Mouse (Mus musculus): ENCODE measurements around the gene Ankrd22.
A peak's percentile ranks its signal among the peaks of the same experiment; 100 is the strongest.
"Not testable (repeated sequence)": the region's sequence is repeated elsewhere in the genome, so short reads cannot be mapped to it uniquely, and the experiment has no call there.

Ankrd22 gene

DNA sequence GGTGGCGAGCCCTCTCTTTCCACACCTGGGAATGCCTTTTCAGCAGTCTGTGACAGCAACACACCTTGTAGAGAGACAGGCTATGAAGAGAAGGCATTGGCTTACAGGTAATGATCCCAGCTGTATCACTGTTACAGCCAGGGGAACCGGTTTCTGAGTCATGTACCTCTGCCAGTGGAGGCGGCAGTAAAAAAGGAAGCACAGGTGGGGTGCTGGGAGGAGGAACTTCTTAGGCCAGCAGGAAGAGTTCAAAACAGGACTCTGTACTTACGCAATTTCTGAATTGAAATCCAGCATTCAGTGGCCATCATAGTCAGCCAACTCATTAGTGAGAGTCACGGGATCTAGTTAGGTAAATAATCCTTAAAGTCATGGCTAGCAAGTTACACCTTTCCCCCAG lies at the start of gene Ankrd22:
TSS of gene Ankrd22 (minus strand) at position 163 of the 400 bp plus-strand sequence.
- no peak for DNase-seq

DNA sequence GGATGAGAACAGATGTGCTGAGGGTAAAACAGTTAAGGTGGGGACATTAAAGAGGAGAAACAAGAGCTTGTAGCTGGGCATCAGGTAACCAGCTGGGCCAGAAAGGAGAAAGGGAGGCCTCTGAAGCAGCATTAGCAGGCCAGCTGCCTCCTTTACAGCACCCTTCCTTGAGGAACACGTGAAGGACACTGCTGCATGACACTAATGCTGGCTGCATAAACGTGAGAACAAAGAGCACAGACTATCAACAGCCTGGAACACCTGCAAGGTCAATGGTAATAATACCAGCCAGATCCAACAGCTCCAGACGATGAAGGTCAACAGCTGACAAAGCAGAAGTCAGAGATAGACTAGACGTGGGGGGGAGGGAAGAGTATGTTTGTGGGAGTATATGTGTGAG lies 48.3 kb upstream of the Ankrd22 start:
- DNase-seq: no peak

DNA sequence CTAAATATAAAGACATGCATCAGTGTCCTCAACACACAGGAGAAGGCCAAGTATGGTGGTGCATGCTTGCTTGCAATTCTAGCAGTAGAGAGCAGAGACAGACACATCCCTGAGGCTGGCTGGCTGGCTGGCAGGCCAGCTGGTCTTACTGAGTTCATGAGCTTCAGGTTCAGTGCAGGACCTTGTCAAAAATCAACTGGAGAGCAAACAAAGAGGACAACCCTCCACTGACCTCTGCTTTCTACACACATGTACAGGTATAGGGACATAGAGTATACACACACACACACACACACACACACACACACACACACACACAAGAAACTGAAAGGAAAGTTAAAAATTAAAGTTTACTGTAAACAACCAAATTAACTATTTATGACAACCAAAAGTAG lies 47.4 kb upstream of the Ankrd22 start:
- DNase-seq: no peak

DNA sequence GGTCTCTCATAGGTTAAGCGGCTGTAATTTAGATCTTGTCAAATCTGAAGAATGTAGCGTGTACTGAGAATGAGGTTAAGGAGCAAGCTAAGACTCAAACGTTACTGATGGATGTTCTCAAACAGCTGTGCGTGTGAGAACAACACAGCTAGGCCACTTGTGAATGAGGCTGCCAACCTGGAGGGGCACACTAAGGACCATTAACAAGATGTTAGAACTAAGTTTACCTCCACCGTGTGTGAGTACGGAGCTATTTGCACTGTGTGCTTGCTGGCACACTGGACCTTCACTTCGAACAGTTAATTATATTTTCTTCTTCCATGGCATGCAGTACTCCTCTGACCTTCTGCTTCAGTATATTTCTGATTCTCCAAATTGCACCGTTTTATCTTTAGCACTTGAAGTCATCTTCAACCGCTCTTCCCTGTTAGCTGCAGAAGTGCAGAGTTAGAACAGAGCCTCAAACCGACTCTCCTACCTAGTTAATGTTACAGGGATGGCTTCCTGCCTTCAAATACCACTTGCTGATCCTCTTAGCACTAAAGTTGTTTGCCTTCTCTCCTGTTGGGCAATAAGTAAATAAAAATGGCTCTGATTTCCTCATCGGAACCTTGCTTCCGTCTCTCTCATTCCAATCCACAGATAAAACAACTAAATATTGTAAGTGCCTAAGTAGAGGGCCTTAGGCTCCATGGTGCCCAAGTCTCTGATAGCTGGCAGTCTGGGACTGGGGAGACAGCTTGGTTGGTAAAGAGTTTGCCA lies 46.8 kb upstream of the Ankrd22 start:
- no peak for DNase-seq

DNA sequence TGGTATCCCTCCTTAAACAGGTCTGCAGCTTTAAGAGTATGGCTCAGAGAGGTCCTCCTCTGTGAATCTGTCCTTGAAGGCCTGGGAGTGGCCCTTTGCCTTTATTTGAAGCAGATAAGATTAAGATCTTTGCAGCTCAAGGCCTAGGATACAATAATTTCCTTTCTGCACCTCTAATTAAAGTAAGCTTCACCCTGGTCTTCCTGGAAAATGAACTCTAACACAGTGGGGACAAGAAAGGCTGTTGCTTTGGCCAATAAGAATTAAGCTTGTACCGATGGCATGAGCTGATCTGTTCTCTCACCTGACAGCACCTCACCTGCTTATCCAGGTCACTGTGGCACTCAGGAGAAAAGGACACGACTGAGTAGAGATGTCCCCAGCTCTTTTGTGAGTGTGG lies 45.0 kb upstream of the Ankrd22 start:
- DNase-seq: no peak

DNA sequence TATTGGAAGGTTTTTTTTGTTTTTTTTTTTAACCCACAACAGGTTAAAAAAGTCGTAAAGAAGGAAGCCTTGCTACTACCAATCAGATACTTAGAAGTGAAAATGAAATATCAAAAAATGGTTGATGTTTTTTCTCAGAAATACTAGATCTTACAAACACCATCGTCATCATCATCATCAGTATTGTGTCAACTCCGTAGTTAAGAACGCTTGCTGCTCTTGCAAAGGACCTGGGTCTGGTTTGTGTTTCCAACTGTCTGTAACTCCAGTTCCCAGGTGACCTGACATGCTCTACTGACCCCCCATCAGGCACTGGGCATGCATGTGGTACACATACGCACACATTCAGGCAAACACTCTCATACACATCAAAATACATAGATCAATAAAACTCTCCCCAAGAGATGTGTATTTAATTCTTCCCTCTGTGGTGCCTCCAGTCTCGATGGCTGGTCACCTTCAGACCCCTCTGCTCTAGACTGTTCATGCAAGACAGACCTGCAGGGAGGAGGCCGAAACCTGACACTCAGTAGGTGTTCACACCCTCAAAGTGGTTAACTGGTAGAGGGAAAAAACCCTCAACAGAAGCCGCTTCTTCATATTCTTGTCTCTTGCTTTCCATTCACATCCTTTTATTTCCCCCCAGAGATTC lies 44.2 kb upstream of the Ankrd22 start:
- no peak for DNase-seq

DNA sequence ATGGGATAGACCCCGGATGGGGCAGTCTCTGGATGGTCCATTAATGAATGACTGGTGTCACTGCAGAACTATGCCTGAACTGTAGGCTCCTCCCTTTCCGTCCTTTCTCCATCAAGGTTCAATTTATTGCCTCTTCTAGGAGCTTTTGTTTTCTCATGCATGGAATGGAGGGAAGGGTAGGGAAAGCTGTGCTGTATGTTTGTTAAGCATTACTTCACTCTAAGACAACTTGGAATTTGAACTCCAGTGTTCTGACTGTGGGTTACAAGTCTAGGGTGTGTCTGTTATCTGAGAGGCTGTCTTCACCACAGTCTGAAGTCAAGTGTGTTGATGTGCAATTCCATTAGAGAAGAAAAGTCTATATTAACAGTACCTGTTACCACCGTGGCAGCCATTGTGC lies 43.2 kb upstream of the Ankrd22 start:
- DNase-seq: no peak

DNA sequence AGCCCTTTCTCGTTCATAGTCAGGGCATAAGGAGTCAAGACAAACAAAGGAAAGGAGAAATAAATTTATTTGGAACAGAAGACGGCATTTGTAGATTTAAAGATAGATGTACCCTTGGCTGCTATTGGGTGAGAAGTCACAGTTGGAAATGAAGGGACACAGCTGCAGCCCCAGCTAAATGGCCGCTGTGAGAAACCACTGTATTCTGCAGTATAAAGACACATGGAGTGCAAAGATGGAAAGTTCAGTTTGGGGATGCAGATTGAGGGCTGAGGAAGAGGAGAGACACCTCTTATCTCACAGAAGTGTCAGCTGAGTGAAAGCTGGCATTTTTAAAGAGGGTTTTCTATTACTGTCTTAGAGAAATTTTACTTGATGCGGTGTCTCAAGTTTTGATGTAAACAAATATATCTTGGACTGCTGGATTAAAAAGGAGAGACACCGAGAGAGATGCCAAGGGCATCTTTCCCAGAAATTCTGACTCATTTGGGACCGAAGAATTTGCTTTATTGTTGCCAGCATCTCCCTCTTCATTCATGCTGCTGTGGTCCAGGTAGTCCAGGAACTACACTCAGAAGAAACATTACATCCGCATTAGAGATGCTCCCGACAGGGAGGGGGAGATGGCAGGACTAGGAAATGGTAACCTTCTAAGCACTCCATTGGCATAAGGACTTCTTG lies 41.0 kb upstream of the Ankrd22 start:
- DNase-seq: no peak

DNA sequence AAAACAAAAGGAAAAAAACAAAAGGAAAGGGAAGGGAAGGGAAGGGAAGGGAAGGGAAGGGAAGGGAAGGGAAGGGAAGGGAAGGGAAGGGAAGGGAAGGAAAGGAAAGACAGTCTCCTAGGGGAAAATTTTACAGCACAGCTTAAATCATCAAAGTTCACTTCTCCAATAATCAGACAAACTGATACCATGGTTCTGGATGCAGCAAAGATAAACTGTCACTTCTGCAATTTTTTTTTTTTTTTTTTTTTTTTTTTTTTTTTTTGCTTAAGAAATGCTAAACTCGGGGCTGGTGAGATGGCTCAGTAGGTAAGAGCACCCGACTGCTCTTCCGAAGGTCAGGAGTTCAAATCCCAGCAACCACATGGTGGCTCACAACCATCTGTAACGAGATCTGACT lies 40.3 kb upstream of the Ankrd22 start:
- not testable (repeated sequence) for DNase-seq

DNA sequence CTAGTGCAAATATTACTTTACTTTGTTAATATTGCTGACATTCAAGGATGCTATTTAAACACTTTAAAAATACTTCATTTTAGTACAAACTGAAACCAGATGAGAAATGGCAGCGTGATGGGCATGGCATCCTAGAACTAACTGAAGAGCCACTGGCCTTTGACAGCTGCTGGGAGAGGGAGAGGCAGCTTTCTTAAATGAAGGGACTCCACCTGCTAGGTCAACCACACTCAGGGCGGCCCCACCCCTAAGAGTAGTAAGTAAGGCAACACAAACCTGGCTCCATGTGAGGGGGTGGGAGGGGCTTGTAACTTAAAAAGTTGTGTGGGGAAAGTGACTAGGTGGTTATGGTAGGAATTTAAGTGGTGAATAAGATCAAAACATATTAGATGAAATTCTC lies 36.8 kb upstream of the Ankrd22 start:
- no peak for DNase-seq

DNA sequence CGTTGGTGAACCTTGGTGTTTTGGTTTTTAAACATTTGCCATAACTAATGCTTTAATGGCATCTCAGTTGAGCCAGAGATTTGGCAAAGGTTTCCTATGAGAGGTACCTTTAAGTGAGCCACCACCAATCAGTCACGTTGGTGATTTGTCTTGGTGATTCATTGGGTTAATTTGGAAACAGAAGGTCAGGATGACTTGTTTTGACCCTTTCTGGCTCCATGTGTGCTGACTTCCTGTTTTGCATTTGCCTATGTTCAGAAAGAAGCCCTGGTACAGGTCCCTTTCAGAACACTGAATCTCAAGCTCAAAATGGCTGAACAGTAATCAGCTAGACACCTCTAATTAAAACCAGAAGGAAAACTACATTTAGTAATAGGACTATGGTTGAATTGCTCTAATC lies 33.6 kb upstream of the Ankrd22 start:
- no peak for DNase-seq

DNA sequence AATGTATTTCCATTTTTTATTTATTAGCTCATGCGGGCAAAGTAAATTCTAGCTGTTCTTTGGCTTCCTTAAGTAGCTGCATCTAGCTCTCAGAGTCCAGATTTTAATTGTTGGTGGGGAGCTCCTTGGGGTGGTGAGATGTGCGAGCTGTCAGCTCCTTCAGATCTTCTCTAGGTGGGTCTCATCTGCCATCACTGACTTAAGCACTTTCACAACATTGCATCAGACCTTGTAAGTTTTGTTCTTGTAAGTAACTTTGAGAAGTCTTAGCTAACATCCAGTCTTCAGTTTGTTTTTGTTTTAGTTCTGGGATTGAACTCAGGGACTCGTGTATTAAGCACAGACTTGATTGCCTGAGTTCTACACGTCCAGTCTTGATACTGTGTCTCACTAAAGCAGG lies 33.0 kb upstream of the Ankrd22 start:
- no peak for DNase-seq

DNA sequence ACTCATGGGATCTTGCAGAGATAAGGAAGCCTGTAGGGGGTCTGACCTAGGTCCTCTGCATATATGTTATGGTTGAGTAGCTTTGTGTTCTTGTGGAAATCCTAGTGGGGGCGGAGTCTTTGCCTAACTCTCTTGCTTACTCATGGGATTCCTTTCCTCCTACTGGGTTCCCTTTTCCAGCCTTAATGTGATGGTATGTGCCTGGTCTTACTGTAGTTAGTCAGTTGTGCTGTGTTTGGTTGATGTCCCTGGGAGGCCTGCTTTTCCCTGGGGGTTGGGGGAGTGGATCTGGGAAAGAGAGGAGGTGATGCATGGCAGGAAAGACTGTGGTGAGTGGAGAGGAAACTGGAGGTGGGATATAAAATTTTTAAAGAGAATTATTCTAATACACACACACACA lies 32.2 kb upstream of the Ankrd22 start:
- no peak for DNase-seq

DNA sequence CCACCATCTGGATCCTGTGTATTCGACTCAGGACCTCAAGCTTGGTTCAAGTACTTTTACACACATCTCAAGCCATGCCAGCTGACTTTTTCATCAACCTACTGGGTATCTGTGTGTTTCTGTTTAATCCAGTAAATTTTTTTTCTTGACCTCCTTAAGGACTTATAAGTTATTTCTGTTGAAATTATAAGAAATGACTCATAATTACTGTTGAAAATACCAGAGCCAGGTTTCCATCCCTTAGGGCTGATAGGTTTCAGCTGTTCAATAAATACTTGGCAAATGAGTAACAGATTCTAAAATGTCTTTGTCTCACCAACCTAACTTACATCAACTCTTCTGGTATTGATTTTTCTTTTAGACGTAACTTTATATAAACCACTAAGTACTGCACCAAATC lies 29.2 kb upstream of the Ankrd22 start:
- DNase-seq: no peak

DNA sequence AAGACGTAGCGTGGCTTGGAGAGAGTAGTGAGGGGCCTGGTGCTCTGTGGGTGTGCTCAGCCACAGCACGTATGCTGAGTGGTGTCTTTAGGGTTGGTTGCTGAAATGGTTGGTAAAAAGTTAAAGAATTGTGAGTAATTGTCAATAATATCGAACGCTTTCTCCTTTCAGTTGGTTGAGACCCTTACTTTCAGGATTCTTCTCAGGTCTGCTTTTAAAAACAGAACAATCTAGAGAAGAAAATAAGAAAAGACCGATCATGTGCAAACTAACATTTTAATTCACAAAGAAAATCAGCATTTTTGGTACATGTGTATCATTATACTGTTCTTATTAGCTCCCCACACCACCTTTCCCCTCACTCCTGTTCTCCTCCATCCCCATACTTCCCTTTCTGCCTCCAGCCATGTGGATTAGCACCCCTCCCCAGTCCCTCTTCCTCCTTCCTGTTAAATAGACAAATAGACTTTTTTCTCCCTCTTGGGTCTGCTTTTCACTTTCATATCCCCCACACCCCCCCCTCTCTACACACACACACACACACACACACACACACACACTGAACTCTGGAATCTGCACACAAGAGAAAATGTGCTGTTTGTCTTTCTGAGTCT lies 28.4 kb upstream of the Ankrd22 start:
- no peak for DNase-seq

DNA sequence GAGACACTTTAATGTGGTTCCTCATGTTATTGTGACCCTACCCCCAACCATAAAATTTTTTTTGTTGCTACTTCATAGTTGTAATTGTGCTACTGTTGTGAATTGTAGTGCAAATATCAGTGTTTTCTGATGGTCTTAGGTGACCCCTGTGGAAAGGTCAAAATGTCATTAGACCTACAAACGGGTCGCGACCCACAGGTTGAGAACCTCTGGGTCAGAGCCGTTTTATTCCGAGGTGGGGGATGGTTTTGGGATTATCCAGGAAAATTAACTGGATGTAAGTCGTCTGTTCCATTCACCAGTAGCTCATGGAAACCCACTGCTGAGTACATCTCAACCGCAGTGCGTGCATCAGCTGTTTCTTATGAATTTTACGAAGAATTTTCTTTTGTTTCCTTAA lies 27.8 kb upstream of the Ankrd22 start:
- DNase-seq: no peak

DNA sequence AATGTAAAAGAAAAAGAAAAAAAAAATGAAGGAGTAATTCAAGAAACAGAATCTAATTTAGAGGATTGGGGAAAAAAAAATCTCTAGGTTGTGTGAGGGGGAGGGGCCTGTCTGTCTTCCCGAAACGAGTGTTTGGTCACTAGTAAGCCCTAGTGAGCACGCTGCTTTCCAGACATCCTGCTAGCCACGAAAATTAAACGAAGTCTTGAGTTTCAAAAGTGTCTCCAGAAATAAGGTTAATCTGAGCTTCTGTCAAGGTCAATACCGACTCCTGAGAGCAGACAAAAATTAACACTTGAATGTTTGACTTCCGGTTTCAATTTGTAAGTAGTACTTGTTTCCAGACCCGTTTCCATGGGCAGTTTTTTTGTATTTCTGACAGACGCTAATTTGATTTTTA lies 27.3 kb upstream of the Ankrd22 start:
- peak; percentile 21 for DNase-seq

DNA sequence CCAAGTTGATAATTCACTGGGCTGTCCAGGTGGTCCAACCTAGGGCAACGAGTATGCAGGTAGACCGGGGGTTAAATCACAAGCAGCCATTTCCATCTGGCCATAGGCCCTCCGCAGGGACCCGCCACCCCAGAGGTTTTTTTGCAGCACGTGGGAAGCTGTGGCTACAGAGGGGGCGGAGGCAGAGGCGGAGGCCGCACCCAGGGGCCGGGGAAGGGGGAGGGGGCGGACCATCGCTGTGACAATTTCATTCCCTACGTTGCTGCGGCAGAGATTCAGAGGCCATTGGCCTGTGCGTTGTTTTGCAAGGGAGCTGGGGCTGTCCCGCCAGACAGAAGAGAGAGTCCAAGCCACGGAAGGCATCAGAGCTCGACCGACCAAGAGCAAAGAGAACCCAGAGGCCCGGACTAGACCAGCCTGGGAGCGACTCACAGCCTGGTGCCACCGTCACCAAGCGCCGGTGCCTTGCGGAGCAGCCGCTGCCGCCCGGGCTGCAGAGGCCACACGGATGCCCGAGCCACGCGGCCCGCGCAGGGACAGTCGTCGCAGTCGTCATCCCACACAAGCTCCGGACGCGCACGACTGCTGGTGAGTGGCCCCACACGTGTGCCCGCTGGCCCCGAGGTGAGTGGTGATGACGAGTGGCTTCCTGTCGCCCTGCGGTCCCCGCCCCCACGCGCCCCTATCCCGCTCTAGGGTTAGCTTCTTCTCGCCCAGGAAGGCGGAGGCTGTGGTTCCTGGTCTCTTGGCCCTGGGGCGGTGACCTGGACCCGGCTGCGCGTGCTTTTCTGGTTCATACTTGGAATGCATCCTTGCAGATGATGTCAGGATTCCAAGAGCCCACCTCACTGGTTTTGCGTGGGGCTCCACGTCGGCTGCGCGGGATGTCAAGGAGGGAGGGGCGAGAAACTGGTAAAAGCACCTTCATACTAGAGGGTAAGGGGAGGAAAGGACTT lies 26.4 kb upstream of the Ankrd22 start, which contains the start of gene Stambpl1:
TSS of gene Stambpl1 (plus strand) at position 222 of the 956 bp plus-strand sequence.
- DNase-seq: peak; percentile 70

DNA sequence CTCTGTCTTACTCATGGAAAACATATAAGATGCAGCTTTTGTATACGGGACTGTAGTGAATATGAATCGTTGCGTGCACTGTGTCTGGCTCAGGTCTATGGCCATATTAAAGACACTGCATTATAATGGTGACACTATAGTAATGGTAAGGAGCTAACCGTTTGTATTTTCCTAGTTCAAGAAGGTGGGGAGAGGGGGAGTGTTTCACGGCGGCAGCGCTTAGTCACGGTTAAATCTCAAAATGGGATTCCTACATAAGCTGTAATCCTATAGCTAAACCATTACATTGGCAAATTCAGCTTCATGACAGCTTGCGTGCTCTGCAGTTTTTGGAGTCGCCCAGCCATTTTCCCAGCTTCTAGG lies 25.8 kb upstream of the Ankrd22 start:
- no peak for DNase-seq

DNA sequence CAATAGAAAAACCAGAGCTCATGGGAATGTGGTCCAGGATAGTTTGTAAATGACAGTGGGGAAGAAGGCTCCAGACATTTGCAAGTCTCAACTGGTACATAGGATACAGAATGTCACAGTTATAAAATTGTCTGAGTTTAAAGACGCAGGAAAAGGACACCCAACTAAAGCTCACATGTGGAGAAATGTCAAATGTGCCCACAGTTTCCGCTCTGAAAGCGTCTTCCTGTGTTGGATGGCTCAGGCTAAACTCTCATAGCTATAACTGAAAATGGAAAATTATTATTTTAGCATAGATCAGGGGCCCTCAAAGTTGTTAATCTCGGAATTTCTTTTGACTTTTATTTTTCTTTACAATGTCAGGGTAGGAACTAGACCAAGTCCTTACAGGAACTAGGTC lies 21.0 kb upstream of the Ankrd22 start:
- DNase-seq: no peak

DNA sequence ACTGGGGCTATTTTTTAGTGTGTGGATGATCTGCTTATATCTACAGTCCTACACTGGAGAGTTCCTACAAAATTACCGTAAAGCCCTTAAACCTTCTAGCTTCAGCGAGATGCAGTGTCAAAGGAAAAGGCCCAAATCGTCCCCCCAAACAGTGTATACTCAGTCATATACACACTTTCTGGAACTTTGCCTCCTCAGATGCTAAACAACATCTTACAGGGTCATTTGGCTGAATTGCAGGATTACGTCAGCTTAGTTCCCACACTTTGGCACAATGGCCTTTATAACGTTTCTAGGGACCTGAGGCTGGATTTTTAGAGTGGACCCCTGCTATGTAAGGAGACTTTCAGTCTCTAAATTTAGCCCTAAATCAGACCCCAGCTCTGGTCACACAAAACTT lies 16.6 kb upstream of the Ankrd22 start:
- no peak for DNase-seq

DNA sequence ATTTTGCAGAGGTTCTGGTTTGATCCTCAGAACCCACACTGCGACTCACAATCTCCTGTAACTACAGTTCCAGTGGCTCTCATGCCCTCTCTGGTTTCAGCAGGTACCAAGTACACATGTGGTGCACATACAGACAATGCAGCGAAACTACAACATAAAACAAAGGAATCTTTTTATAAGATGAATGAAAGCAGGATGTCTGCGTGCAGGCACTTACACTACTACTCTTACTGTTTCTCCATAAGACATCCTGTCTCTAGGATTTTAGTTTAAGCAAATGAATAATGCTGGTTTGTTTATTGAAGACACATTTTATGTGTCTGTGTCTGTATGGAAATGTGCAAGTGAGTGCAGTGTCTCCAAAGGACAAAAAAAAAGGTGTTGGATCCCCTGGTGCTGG lies 15.4 kb upstream of the Ankrd22 start:
- DNase-seq: no peak

DNA sequence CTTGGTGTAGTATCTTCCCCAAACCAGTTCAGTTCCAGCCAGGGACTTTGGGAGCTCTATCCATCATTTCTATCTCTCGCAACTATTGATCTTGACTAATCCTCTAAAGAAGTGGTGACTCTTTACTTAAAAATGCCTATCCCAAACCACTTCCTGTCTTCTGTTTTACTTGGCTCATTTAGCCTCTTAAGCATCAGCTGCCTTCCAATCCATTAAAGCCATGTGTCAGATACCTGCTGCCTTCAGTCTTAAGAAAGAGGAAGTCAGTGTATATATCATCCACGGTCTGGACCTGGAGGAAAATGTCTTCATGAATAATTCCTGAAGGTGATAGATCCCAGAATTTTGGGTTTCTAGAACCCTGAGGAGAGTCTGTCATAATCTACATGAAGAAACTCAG lies 14.5 kb upstream of the Ankrd22 start:
- DNase-seq: no peak
